Mouse (Mus musculus) ES-E14 (cell line): ENCODE measurements around the gene Foxo3. TPM values are rescaled to one million over a fixed set of nuclear protein-coding genes. Genes with fewer than 3 reads are reported as not detected.

Source experiments
- DNase-seq: peaks from one replicate; pipeline ENCODE4 v3.0.0-alpha.2; 2013; ENCODE audit warnings: low read depth, low spot score
- H3K27ac ChIP-seq: 2 replicates; pipeline ENCODE4 v1.5.1; 2012; ENCODE audit warnings: low read depth, mild to moderate bottlenecking, low read length, moderate library complexity, mixed read lengths; ENCODE audit not compliant: poor library complexity, insufficient read depth, severe bottlenecking
- H3K36me3 ChIP-seq: 2 replicates; pipeline ENCODE4 v1.6.1; 2012; ENCODE audit warnings: mild to moderate bottlenecking, low read length, moderate library complexity, mixed read lengths; ENCODE audit not compliant: control insufficient read depth, poor library complexity, insufficient read depth, severe bottlenecking
- H3K4me1 ChIP-seq, 2 experiments: fragments of 150-350 bp in 1 of 2; sonication (generic) in 1 of 2; 2 replicates each; pipeline ENCODE4 v1.6.1; 2012; ENCODE audit warnings: low read length in 2 of 2, mild to moderate bottlenecking in 1 of 2, mixed read lengths in 1 of 2; ENCODE audit not compliant: control insufficient read depth in 2 of 2, insufficient read depth in 2 of 2, poor library complexity in 1 of 2
- H3K4me3 ChIP-seq, 2 experiments: fragments of 150-350 bp in 1 of 2; sonication (generic) in 1 of 2; 2 replicates each; pipeline ENCODE4 v1.5.1; 2012; ENCODE audit warnings: low read length in 2 of 2, low read depth in 1 of 2, mild to moderate bottlenecking in 1 of 2, mixed read lengths in 1 of 2; ENCODE audit not compliant: insufficient read depth in 1 of 2, poor library complexity in 1 of 2, severe bottlenecking in 1 of 2
- H3K9ac ChIP-seq: 2 replicates; pipeline ENCODE4 v1.6.1; 2012; ENCODE audit warnings: low read depth, mild to moderate bottlenecking, low read length, mixed read lengths; ENCODE audit not compliant: poor library complexity, insufficient read depth, severe bottlenecking
- H3K9me3 ChIP-seq: fragments of 150-350 bp; sonication (generic); 2 replicates; pipeline ENCODE4 v1.6.1; 2012; ENCODE audit warnings: low read depth, mild to moderate bottlenecking, low read length; ENCODE audit not compliant: control insufficient read depth, insufficient read depth
- CHD2 ChIP-seq: IDR thresholded peaks from 2 replicates; pipeline ENCODE4 v1.6.1; 2014; ENCODE audit warnings: mild to moderate bottlenecking, low read depth, low read length, inconsistent platforms
- HCFC1 ChIP-seq: IDR thresholded peaks from 2 replicates; pipeline ENCODE4 v1.6.1; 2012; ENCODE audit warnings: low read length, inconsistent platforms, borderline replicate concordance; ENCODE audit not compliant: insufficient read depth
- MAFK ChIP-seq: IDR thresholded peaks from 2 replicates; pipeline ENCODE4 v1.6.1; 2014; ENCODE audit warnings: mild to moderate bottlenecking, low read depth, low read length, inconsistent platforms; ENCODE audit not compliant: insufficient read depth
- ZC3H11A ChIP-seq: IDR thresholded peaks from 2 replicates; pipeline ENCODE4 v1.6.1; 2012; ENCODE audit warnings: low read depth, mild to moderate bottlenecking, inconsistent platforms, low read length, borderline replicate concordance
- ZNF384 ChIP-seq: IDR thresholded peaks from 2 replicates; pipeline ENCODE4 v1.6.1; 2012; ENCODE audit warnings: low read depth, low read length, inconsistent platforms
- in situ Hi-C, 2 experiments: fragments of 600-800 bp; cut with MboI; formaldehyde crosslinking; loops; one replicate each; pipeline ENCODE4 v1.15.1; 2025; ENCODE audit warnings: low sequenced_read_pairs in 2 of 2, inconsistent platforms in 1 of 2; ENCODE audit not compliant: unreplicated experiment in 2 of 2
- total RNA-seq: library from RNA; depleted of rRNA; stranded (reverse); fragments of 300-350 nt; gene quantifications from 2 replicates; pipeline ENCODE4 v1.2.3, GENCODE M21; 2012

Foxo3 gene
- total RNA-seq, 1 experiment: 20.7 TPM

GRCm38 (mm10) chr10:42241775-42242174 is 34.8 kb downstream of the Foxo3 start:
- in situ Hi-C loops: no loop called here
- no peak for TF ChIP-seq CHD2
- TF ChIP-seq ZC3H11A: no peak
- TF ChIP-seq ZNF384: no peak
- TF ChIP-seq HCFC1: no peak
- no peak for TF ChIP-seq MAFK
- peaks cover 6% of the 10 kb centered on the region; the same call in 1 of the 2 replicates for H3K36me3 ChIP-seq
- no peak overlapping the region for H3K4me3 ChIP-seq
- peaks cover 2 to 14% of the 10 kb centered on the region in 2 experiments; a peak in 3 of 4 replicates for H3K4me1 ChIP-seq
- H3K9me3 ChIP-seq: no peaks in the 10 kb centered on the region
- H3K9ac ChIP-seq: no peak overlapping the region
- H3K27ac ChIP-seq: no peak overlapping the region
- DNase-seq: no peak

- no peak overlapping the region for H3K27ac ChIP-seq
- TF ChIP-seq CHD2 (no peak), MAFK (no peak), ZC3H11A (no peak), ZNF384 (no peak), HCFC1 (no peak)
- in situ Hi-C loops: no loop called here
Observed at GRCm38 (mm10) chr10:42239810-42240111, 36.8 kb downstream of the Foxo3 start.

GRCm38 (mm10) chr10:42238923-42239809 is 37.4 kb downstream of the Foxo3 start:
- DNase-seq: no peak
- no peak for TF ChIP-seq HCFC1
- TF ChIP-seq CHD2: no peak
- TF ChIP-seq ZNF384: no peak
- TF ChIP-seq ZC3H11A: no peak
- TF ChIP-seq MAFK: no peak
- peaks cover 6% of the 10 kb centered on the region; the same call in 1 of the 2 replicates for H3K36me3 ChIP-seq
- no peaks in the 10 kb centered on the region for H3K9me3 ChIP-seq
- H3K4me3 ChIP-seq: no peak overlapping the region
- H3K9ac ChIP-seq: no peak overlapping the region
- in situ Hi-C loops: no loop called here
- no peak overlapping the region for H3K27ac ChIP-seq
- peaks cover 2 to 7% of the 10 kb centered on the region in 2 experiments; a peak in 2 of 4 replicates for H3K4me1 ChIP-seq

More at GRCm38 (mm10) chr10:42239810-42240111, 36.8 kb downstream of the Foxo3 start:
- Histone ChIP-seq H3K4me1 (peaks cover 2 to 10% of the 10 kb centered on the region in 2 experiments; a peak in 2 of 4 replicates), H3K9me3 (no peaks in the 10 kb centered on the region), H3K36me3 (peaks cover 6% of the 10 kb centered on the region; the same call in 1 of the 2 replicates), H3K4me3 (no peak overlapping the region), H3K9ac (no peak overlapping the region)
- DNase-seq: no peak

- Histone ChIP-seq H3K9ac (no peak overlapping the region), H3K27ac (no peak overlapping the region), H3K4me3 (no peak overlapping the region), H3K4me1 (peaks cover 2 to 5% of the 10 kb centered on the region in 2 experiments; a peak in 2 of 4 replicates), H3K9me3 (no peaks in the 10 kb centered on the region), H3K36me3 (peaks cover 4% of the 10 kb centered on the region; the same call in 1 of the 2 replicates)
- no peak for DNase-seq
- TF ChIP-seq CHD2 (no peak), ZC3H11A (no peak), ZNF384 (no peak), MAFK (no peak), HCFC1 (no peak)
- in situ Hi-C loops: no loop called here
Observed at GRCm38 (mm10) chr10:42238296-42238695, 38.3 kb downstream of the Foxo3 start.
